Mouse (Mus musculus): ENCODE measurements around the gene Gm21962.

DNA sequence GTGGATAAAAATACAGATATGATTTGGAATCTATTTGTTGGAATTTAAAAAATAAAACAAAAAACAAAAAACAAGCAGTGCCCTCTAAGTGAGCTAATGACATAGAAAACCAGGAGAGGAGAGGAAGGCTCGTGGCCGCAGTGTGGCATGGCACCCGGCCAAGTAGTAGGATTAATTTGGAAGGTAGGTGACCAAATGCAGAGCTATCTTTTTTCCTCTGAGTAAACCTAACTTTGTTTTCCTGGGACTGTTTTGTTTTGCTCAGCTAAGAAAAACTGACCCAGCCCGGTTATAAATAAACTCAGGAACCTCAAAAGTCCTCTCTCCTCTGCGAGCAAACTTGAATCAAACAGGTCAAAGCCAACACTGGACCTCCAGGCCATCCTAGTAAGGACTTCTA is 46.3 kb upstream of the Gm21962 start:
- TF ChIP-seq CTCF (IDR thresholded peaks at IDR 0.05; ENCODE audit: low read depth) (no peak), EP300 (IDR thresholded peaks at IDR 0.05; ENCODE audit: low read depth) (no peak)

All from heart, postnatal 0 days (tissue).